Mouse (Mus musculus): ENCODE results near the gene Wdr48.
A peak's percentile ranks its signal among the peaks of the same experiment; 100 is the strongest.

Wdr48 gene

GRCm38 (mm10) chr9:119925729-119926128 is 31.1 kb downstream of the Wdr48 start:
- peak in 1 of 2 experiments; percentile 26 for DNase-seq

- no peak for DNase-seq
These were observed 31.8 kb downstream of the Wdr48 start for GRCm38 (mm10) chr9:119926497-119926896.

DNA sequence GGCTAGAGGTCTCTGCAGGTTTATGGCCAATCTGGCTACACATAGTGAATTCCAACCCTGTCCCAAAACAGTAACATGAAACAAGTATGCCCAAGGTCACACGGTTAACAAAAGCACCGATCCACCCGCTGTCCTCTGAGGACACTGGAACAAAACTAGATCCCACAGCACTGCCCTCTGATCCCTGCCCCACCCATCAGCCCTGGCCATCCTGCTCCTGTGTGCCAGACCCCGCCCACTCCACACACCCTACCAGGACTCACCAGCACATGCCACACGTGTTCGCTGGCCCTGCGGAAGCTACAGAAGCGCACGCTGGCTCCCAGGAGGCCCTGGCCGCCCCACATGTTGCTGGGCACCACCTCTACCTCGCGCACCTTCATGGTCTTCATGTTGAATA is 37.7 kb downstream of the Wdr48 start:
- peak; percentile 57 to 75 for DNase-seq

- peak; percentile 16 to 39 for DNase-seq
These were observed 39.0 kb downstream of the Wdr48 start for GRCm38 (mm10) chr9:119933675-119934074.

DNA sequence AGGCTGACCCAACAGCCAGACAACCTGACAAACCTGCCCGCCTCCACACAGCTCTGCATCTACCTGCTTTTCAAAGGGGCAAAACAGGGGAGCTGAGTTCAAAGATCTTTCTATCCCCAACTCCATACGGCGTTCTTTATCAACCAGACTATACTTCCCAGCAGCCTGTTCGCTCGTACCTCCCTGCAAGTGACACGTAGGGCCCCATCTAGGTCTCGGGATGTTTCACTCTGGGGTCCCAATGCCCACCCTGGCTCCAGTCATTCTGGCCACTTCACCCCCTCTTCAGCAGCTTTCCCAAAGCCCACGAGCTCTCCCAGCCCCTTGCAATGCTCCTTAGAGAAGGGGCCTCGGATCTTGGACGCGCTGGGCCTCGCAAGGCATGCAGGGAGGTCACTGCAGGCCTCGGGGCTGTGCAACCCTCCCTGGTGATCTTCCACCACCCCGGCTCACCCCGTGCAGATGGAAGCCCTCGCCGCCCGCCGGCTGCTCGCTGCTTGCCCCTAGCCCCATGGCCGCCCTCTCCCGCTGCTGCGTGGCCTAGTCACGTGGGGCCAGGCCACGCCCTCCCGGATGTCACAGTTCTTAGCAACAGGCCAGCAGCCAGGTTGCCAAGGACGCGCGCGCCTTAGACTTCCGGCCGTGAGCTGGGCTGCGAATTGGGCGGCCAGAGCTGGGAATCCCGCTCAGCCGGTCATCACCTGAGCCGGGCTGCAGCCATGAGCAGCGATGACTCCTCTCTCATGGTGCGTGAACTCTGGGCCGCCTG is 42.5 kb downstream of the Wdr48 start, which contains the start of the genes Gorasp1 and Ttc21a:
Gene Gorasp1, minus strand, starts transcription at position 561 of the 769 bp plus-strand sequence.
Gene Ttc21a, plus strand, starts transcription at position 602 of the 769 bp plus-strand sequence.
- peak; percentile 94 to 97 for DNase-seq

GRCm38 (mm10) chr9:119938496-119938895 is 43.8 kb downstream of the Wdr48 start:
- DNase-seq = no peak

DNA sequence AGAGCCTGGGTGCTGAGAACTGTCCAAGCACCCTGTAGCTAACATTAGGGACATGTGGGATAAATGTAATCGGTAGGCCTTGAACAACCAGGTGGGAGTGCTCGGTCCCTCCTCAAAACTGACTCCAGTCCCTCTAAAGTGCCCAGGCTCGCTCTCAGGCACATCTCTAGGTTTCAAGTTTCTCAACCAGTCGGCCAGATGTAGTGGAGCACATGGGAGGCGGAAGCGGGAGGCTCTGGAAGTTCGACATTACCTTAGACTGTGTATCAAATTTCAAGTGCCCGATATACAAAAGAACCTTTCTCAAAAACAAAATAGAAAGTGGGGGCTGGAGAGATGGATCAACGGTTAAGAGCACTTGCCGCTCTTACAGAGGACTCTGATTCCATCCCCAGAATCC is 45.0 kb downstream of the Wdr48 start:
- DNase-seq = no peak

DNA sequence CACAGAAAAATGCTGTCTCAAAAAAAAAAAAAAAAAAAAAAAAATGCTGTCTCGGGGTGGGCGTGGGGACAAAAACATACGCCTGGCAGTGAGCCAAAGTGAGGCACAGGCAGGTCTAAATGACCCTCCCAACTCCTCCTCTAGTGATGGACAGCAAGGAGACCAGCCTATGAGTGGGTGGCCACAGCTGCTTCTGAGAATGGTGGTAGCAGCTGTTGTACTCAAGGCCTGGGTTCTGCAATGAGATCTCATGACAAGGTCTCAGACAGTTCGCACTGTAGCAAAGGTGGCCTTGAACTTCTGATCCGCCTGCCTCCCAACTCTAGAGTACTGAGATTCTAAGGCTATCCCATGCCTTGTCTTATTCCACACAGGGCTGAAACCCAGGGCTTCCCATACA is 46.7 kb downstream of the Wdr48 start:
- no peak for DNase-seq

- no peak for DNase-seq
These were observed 47.2 kb downstream of the Wdr48 start for GRCm38 (mm10) chr9:119941861-119942260.

- no peak for DNase-seq
These were observed 48.6 kb downstream of the Wdr48 start for GRCm38 (mm10) chr9:119943326-119943725.

DNA sequence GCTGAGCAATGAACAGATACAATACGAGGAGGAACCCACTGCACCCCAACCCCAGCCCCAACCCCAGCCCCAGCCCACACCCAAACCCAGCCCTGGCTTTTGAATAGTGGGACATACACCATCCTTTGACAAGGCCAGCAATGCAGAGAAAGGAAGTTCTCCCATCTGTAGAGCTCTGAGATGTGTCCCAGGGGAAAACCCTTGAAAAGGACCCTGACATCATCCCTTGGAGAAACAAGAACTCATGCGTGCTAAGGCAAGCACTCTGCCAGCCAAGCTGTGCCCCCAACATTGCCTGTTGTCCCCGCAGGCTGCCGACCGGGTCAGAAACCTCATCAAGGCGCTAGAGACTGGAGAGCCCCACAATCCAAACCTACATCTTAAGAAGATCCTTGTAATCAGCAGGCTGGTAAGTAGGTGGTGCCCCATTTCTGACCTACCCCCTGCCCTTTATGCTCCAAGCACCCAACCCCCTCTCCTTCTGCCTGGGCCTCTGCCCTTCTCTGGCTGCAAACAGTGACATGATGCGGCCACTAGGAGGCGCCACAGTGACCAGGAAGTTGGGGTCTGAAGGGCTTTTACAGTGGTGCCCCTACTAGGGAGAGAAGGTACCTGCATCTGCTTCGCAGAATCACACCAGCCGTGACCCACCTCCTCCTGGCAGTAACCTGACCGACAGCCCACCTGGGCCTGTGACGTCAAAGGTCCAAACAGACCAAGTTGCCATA is 50.7 kb downstream of the Wdr48 start:
- no peak for DNase-seq

DNA sequence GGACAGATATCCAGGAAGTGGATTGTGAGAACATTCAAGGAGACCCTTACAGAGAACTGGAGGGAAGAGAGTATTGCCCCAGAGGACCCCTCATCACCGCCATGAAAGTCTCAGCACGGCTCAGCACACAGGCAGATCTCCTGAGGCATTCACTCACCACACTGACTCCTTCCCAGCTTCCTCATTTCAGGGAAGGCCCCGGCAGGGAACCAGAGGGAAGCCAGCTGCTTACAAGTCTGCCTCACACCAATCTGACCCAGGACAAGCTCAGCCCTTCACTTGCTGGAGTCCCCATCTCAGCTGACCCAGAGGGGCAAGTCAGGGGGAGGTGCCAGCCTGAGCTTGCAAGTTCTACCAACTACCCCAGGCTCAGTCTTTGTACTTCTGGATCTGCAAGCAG is 54.1 kb downstream of the Wdr48 start:
- no peak for DNase-seq

- no peak for DNase-seq
These were observed 55.8 kb downstream of the Wdr48 start for GRCm38 (mm10) chr9:119950434-119950833.

DNA sequence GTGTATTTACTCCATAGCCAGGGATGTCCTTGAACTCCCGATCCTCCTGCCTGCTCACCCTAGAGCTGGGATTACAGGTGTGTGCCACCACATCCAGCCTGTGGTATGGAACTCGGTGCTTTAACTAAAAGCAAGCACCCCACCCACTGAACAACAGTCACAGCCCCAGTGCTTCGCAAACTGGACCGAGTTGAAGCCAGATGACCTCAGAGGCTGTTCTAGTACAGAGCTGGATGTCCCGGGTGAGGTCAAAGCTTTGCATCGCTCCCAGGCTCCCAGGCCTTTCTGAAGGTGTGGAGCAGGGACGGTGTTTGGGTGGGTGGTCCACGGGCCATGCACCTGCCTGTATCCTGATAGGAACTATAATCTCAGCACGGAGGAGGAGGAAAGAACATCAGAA is 56.7 kb downstream of the Wdr48 start:
- DNase-seq = no peak

GRCm38 (mm10) chr9:119958835-119959234 is 64.2 kb downstream of the Wdr48 start:
- no peak for DNase-seq

GRCm38 (mm10) chr9:119962216-119962615 is 67.5 kb downstream of the Wdr48 start:
- no peak for DNase-seq

GRCm38 (mm10) chr9:119962987-119963667 is 68.4 kb downstream of the Wdr48 start:
- DNase-seq = peak; percentile 72 to 77

DNA sequence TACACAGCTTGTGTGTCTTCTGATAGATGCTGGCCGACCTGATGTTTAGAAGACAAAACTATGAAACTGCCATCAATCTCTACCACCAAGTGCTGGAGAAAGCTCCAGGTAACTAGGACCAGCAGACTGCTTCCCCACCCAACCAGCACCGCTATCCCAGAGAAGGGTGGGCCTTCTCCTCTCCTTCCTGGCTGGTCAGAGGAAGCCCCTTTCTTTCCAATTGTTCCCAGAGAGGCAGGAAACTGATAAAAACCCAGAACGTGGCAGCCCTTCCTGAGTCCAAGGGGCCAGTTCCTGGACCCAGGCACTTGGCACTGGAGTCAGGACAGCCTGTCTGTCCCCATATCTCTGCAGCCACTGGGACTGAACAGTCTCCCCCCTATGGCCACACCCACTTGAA is 69.5 kb downstream of the Wdr48 start:
- DNase-seq = no peak

GRCm38 (mm10) chr9:119965186-119965585 is 70.5 kb downstream of the Wdr48 start:
- DNase-seq = peak; percentile 56 to 62

DNA sequence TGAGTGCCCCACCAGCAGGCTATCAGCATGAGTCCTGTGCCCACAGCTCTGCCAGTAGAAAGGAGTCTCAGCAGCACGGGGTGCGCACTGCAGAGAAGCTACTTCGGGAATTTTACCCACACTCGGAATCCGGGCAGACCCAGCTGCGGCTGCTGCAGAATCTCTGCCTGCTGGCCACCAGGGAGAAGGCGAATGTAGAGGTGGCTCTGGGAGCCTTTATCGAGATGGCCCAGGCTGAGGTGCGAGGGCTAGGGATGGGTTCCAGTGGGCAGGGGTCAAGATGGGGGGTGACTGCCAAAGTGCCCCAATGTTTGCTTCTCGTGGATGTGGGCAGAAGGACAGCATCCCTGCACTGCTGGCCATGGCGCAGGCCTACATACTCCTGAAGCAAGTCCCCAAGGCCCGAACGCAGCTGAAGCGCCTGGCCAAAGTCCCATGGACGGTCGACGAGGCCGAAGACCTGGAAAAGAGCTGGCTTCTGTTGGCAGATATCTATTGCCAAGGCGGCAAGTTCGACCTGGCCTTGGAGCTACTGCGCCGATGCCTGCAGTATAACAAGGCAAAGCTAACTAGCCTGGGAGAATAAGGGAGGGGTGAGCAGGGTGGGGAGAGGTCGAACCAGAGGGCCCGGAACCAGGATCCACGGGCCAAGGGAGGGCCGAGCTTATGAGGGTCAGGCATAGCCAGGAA is 71.7 kb downstream of the Wdr48 start:
- DNase-seq = no peak

DNA sequence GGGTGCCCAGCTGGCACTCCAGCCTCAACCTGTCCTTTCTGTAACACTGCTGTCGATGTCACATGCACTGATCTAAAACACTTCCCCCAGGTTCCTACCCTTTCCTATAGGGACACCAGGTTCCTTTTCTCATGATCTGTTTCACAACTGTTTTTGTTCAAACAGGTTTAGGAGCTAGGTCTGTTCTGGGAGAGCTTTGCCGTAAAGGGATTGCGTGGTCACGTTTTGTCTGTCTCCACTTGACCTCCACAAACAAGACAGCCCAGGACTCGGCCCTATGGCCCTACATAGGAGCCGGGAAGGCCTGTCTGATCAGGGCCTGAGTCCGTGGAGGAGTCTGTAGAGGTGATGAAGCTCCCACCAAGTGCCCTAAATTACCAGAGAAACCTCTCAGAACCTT is 75.1 kb downstream of the Wdr48 start:
- DNase-seq = no peak

DNA sequence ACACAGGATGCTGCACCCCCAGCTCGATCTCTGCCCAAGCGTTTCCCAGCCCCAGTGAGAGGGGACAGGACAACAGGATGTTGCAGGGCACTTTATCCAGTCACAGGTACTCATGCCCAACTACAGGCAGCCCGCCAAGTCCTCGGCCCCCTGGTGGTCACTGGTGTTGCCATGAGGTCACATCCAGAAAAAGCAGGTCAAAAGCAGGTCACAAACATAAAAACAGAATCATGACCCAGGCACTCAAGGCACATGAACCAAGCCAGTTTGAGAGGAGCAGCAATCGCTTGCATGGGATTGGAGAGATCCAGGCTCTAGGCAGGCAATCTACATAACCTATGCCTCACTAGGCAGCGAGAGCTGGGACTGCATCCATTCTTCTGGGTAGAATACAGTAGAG is 75.5 kb downstream of the Wdr48 start:
- peak; percentile 68 to 76 for DNase-seq

All from kidney, adult 8-10 months (tissue).